Mouse (Mus musculus): ENCODE measurements at regions not wholly inside any gene's neighbourhood (a gene's known extent, or its start where the extent isn't known, plus 50 kb on each side); places are given as distances from the start of the nearest gene placed in this dataset.

DNA sequence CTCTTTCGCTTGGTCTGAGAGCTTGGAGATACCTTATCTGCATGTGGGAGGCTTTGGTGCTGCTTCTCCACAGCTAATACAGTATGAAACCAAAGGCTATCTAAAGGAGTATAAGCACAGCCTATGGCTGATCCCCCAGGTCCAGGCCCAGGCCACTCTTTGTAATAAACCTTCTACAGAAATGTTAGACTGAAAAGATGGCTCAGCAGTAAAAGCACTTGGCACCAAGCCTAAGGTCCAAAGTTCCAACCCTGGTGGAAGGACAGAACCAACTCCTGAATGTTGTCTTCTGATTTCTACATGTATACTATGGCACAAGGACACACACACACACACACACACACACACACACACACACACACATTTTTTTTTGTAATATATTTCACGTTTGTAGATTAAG, 1397.2 kb upstream of the Cntnap5a start:
- DNase-seq: peak; percentile 47 to 67

DNA sequence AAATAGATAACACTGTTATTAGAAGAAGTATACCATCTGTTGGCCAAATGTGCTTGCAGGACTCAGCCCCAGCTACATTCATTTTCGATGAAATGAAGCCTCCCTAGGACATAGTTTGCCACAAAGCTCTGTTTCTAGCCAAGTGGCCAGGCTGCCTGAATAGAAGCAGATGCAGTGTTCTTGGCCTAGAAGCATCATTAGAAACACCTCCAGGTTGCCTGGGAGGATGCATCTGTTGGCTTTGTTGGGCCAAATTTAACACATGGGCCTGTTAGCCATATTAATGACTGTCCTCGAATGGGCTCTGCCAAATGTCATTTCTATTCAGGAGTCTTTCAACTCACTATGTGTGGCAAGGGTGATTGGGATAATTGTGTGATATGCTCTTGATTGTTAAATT, 1354.0 kb upstream of the Cntnap5a start:
- no peak for DNase-seq

- DNase-seq: no peak
These were observed 1326.2 kb upstream of the Cntnap5a start for GRCm38 (mm10) chr1:114358215-114358995.

DNA sequence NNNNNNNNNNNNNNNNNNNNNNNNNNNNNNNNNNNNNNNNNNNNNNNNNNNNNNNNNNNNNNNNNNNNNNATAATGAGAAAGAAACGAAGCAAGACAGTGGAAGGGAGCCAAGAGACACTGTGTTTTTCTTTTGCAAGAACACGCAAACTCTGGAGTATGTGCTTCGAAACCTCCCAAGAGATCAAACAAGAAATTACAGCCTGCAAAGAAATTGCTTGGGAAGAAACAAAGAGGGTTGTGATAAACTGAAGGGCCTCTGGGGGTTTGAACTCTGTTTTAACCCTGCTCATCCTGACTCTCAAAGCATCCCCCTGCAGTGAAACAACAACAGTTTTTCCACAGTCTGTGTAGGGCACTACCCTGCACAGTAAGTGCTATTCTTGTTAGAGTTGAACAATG, 1292.5 kb upstream of the Cntnap5a start:
- no peak for DNase-seq

Data from kidney, postnatal 25 days (tissue).